Mouse (Mus musculus) intestine, postnatal 0 days (tissue): ENCODE results near the gene Stpg4. TPM values are rescaled to one million over a fixed set of nuclear protein-coding genes. Genes with fewer than 3 reads are reported as not detected.

Experiments
- ATAC-seq: fragments of 200-750 bp; cut with Nextera tagmentation; 2 replicates; pipeline ENCODE4 v1.8.0; 2017; ENCODE audit warnings: mild to moderate bottlenecking, moderate TSS enrichment, moderate library complexity
- H3K27ac ChIP-seq: fragments of 300-500 bp; sonication (generic); 2 replicates; pipeline ENCODE4 v1.5.1; 2014; ENCODE audit warnings: mild to moderate bottlenecking, low read depth, low read length, moderate library complexity
- H3K27me3 ChIP-seq: fragments of 300-500 bp; sonication (generic); replicated peaks from 2 replicates; pipeline ENCODE4 v1.6.1; 2014; ENCODE audit warnings: low read length, mixed read lengths; ENCODE audit not compliant: control insufficient read depth, insufficient read depth
- H3K36me3 ChIP-seq: fragments of 300-500 bp; sonication (generic); 2 replicates; pipeline ENCODE4 v1.6.1; 2014; ENCODE audit warnings: mild to moderate bottlenecking, moderate library complexity; ENCODE audit not compliant: control insufficient read depth, insufficient read depth
- H3K4me1 ChIP-seq: fragments of 300-500 bp; sonication (generic); replicated peaks from 2 replicates; pipeline ENCODE4 v1.6.1; 2014; ENCODE audit warnings: antibody characterized with exemption, low read length, mixed read lengths; ENCODE audit not compliant: control insufficient read depth, insufficient read depth
- H3K4me2 ChIP-seq: fragments of 300-500 bp; sonication (generic); replicated peaks from 2 replicates; pipeline ENCODE4 v1.6.1; 2014; ENCODE audit warnings: low read depth, mild to moderate bottlenecking, moderate library complexity
- H3K4me3 ChIP-seq: fragments of 300-500 bp; sonication (generic); 2 replicates; pipeline ENCODE4 v1.5.1; 2014; ENCODE audit warnings: low read depth, low read length
- H3K9ac ChIP-seq: fragments of 300-500 bp; sonication (generic); 2 replicates; pipeline ENCODE4 v1.6.1; 2014; ENCODE audit warnings: mild to moderate bottlenecking, low read depth, low read length
- H3K9me3 ChIP-seq: fragments of 300-500 bp; sonication (generic); 2 replicates; pipeline ENCODE4 v1.6.1; 2016; ENCODE audit warnings: mixed run types; ENCODE audit not compliant: control insufficient read depth
- CTCF ChIP-seq: sonication (generic); IDR thresholded peaks from 2 replicates; pipeline ENCODE4 v1.5.1; 2016; ENCODE audit warnings: low read depth, mild to moderate bottlenecking, control low read depth, antibody characterized with exemption, moderate library complexity
- WGBS: fragments of 180-500 bp; shearing (Covaris S2); extraction: QIAGEN DNeasy Blood & Tissue Kit; methylation state at CpG from one replicate; pipeline ENCODE4 v1.1.7; 2014; 5-methylcytosine and 5-hydroxymethylcytosine counted together
- polyA plus RNA-seq: library from polyadenylated mRNA; unstranded; fragments of >200 nt; fragmentation: Nextera tagmentation; extraction: Ambion mirVana; gene quantifications from 2 replicates; pipeline ENCODE4 v1.2.1, GENCODE M21; 2015

The Stpg4 gene
- polyA plus RNA-seq, 1 experiment from 2014 or later, result not detected

DNA sequence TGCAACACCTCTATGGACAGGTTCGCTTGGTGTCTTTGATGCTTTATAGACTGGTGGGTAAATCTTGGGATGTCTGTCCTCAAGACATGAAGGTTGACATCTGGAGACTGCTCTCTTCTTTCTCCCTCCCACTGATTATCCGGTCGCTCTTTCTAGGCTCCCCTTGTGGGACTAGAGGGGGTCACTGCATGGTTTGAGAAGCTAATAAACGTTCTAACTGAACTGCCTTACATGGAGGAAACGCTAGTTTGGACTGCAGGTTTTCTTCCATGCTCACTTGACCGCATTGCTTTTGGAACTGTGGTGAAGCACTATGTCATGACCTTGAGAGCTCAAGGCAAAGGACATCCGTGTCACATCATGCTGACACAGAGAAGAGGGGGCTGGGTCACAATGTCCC, 25.8 kb upstream of the Stpg4 start:
- H3K4me2 ChIP-seq, result no peak overlapping the region
- H3K4me3 ChIP-seq, result no peak overlapping the region
- no peaks in the 10 kb centered on the region for H3K27me3 ChIP-seq
- no peak for TF ChIP-seq CTCF
- no peaks in the 10 kb centered on the region for H3K4me1 ChIP-seq
- no peak for ATAC-seq
- WGBS, result 87% methylated on average over 7 of the region's 7 CpGs
- H3K9me3 ChIP-seq, result no peaks in the 10 kb centered on the region
- H3K36me3 ChIP-seq, result no peaks in the 10 kb centered on the region
- H3K27ac ChIP-seq, result no peak overlapping the region
- H3K9ac ChIP-seq, result no peak overlapping the region

DNA sequence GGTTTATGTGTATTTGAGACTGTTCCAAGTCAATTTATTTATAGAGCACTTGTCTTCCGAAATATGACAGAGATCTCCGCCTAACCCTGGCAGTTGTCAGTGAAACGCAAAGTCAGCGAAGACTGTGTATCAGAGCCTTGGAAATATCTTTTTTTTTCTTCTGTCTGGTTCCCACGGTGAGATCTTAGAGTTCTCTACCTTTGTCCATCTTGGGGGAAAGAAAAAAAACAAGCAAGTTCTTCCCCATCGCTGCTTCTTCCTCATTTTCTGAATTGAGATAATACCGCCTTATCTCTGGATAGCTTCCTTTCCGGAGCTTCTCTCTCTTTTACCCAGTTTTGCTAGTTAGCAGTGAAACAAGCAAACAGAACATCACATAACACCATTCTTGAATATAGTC, 21.3 kb upstream of the Stpg4 start:
- ATAC-seq, result no peak
- 80% methylated on average over 8 of the region's 8 CpGs for WGBS

DNA sequence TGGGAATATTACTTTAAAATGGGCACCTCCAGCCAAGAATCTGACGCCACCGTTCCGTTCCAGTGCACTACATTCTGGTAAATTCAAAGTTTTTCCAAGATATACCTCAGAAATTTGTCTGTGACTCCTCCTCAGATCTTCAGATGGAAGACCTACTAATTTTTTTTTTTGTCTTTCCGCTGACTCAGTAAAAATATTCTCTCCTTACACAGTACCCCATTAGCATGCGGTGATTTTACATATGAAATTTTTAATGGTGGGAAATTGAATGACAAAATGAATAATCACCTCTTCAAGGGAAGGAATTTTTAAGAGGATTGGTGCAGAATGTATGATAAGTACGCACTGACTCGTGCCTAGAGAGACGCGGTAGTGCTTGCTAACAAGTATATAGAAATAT, 20.8 kb upstream of the Stpg4 start:
- Histone ChIP-seq H3K36me3 (no peaks in the 10 kb centered on the region), H3K9me3 (no peaks in the 10 kb centered on the region), H3K27ac (no peak overlapping the region), H3K27me3 (no peaks in the 10 kb centered on the region), H3K4me3 (no peak overlapping the region), H3K4me1 (0 out of 2 replicates have a peak, but pooled peaks cover 6% of the 10 kb centered on the region), H3K9ac (no peak overlapping the region), H3K4me2 (no peak overlapping the region)
- WGBS, result 92% methylated on average over 9 of the region's 9 CpGs
- TF ChIP-seq CTCF, result no peak
- no peak for ATAC-seq

More for the DNA sequence above, 21.3 kb upstream of the Stpg4 start:
- no peak overlapping the region for H3K27ac ChIP-seq
- no peak overlapping the region for H3K9ac ChIP-seq
- no peaks in the 10 kb centered on the region for H3K9me3 ChIP-seq
- H3K4me2 ChIP-seq, result no peak overlapping the region
- no peaks in the 10 kb centered on the region for H3K36me3 ChIP-seq
- 0 out of 2 replicates have a peak, but pooled peaks cover 6% of the 10 kb centered on the region for H3K4me1 ChIP-seq
- H3K4me3 ChIP-seq, result no peak overlapping the region
- TF ChIP-seq CTCF, result no peak
- H3K27me3 ChIP-seq, result no peaks in the 10 kb centered on the region

DNA sequence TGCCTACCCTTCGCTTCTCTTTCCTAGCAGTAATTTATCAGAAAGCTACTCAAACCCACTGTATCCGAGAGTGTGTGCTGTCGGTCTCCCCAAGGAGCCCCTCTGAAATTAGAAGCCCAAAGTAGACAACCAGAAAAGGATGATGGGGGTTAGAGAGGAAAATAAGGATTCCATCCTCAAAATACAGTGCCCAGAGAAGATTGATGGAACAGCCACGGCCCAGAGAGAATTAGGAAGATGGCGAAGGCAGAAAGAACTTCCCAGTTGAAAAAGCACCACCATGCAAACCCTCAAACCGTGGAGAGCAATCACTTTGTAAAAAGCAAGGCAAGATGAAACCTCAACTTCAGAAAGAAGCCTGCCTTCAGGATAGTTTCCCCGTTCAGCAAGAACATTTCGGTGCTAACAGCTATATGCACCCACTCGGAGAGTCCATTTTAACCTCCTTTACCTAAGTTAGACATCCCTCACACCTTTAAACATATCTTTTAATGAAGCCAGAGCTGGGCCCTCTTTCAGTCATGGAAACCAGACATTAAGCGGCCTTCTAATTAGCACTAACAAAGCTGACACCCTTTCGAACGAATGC, 20.2 kb upstream of the Stpg4 start:
- H3K9me3 ChIP-seq, result no peaks in the 10 kb centered on the region
- ATAC-seq, result no peak

DNA sequence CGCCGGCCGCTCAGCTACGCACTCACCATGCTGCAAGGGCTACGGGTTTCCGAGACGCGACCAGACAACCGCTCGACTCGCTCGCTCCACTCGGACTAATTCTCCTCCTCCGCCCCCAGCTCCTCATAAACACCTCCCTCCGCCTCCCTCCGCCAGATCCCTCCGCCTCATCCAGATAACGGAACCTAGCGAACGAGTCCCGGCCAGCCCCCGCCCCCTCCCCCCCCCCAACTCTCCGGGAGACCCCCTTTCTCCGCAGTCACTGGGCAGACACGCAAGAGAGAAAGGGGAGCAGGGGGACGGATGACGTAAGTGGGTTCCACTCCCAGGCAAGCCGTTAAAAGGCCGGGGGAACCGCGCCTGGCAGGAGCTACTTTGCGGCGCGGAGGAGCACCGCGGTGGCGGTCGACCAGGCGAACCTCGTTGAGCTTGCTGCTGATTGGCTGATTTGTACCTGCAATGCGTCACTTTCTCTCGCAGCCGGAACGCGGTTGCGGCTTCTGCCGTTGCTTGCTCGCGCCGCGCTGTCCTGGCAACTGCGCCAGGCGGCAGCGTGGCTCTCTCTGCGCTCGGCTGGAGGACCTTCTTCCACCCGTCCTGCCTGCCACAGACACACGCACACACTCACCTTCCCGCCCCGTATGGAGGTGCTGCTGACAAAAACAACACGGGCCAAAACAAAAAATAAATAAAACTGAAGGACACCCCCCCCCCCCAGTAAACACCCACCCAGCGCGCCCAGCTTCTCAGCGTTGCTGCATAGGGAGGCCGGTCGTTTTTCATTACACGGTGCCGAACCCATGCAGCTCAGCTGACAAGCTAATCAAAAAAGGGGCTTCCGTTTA, 19.4 kb upstream of the Stpg4 start, which contains the start of gene Calm2:
Gene Calm2 (minus strand): TSS at position 169 of the 845 bp plus-strand sequence.
- peak; percentile 92 for ATAC-seq
- no peaks in the 10 kb centered on the region for H3K36me3 ChIP-seq
- H3K4me2 ChIP-seq, result peak within 1 kb of the TSS; percentile 72
- H3K27ac ChIP-seq, result peak within 1 kb of the TSS; percentile 95
- peak; percentile 70 for TF ChIP-seq CTCF
- no peaks in the 10 kb centered on the region for H3K27me3 ChIP-seq
- H3K9me3 ChIP-seq, result no peaks in the 10 kb centered on the region
- H3K9ac ChIP-seq, result peak within 1 kb of the TSS; percentile 97
- peak within 1 kb of the TSS; percentile 99 for H3K4me3 ChIP-seq
- 0 out of 2 replicates have a peak, but pooled peaks cover 10% of the 10 kb centered on the region for H3K4me1 ChIP-seq
- WGBS, result under 1% methylated on average over 67 of the region's 69 CpGs

More for the DNA sequence above, 20.2 kb upstream of the Stpg4 start:
- no peaks in the 10 kb centered on the region for H3K36me3 ChIP-seq
- peak overlapping the region; percentile 99 for H3K4me3 ChIP-seq
- H3K4me1 ChIP-seq, result 0 out of 2 replicates have a peak, but pooled peaks cover 8% of the 10 kb centered on the region
- peak overlapping the region; percentile 72 for H3K4me2 ChIP-seq
- no peaks in the 10 kb centered on the region for H3K27me3 ChIP-seq
- H3K9ac ChIP-seq, result peak overlapping the region; percentile 97
- WGBS, result 60% methylated on average over 12 of the region's 12 CpGs
- H3K27ac ChIP-seq, result peak overlapping the region; percentile 17; the same call in 1 of the 2 replicates
- TF ChIP-seq CTCF, result no peak
